8 mouse cellular contexts compared by ENCODE assay signal in genomic region chr9:20888386-20888765, GRCm38 (mm10). TPM values are rescaled to one million over a fixed set of nuclear protein-coding genes. Genes with fewer than 3 reads are reported as not detected.
DNase-seq lines count a peak whose midpoint lies in the region; ATAC-seq lines count a peak whose summit lies in the region.

No protein-coding gene starts in this region.

- WGBS in embryonic facial prominence, embryonic 11.5 days, result under 1% methylated on average over 30 of the region's 30 CpGs
- WGBS in intestine, embryonic 14.5 days, result 0% methylated on average over 30 of the region's 30 CpGs
- under 1% methylated on average over 30 of the region's 30 CpGs for WGBS in neural tube, embryonic 12.5 days

- H3K4me1 ChIP-seq in embryonic facial prominence, embryonic 11.5 days (ENCODE audit: control insufficient read depth, insufficient read depth, low read length), result no peaks in the 10 kb centered on the region
- H3K4me1 ChIP-seq in intestine, embryonic 14.5 days (replicated peaks; ENCODE audit: control insufficient read depth, insufficient read depth, low read length), result 0 out of 2 replicates have a peak, but pooled peaks cover 3% of the 10 kb centered on the region
- peaks cover 6% of the 10 kb centered on the region; the same call in 1 of the 2 replicates for H3K4me1 ChIP-seq in neural tube, embryonic 12.5 days

- intact Hi-C loops in left cerebral cortex, postnatal 4 days (cut with DNase I), result no loop called here
- intact Hi-C loops in left cerebral cortex, postnatal 36 days (cut with DNase I), result no loop called here

- H3K27ac ChIP-seq in embryonic facial prominence, embryonic 11.5 days (replicated peaks; ENCODE audit: low read depth, low read length), result 0 out of 2 replicates have a peak overlapping the region, but pooled peaks have one; percentile 20
- H3K27ac ChIP-seq in intestine, embryonic 14.5 days (ENCODE audit: low read depth), result peak overlapping the region; percentile 94
- H3K27ac ChIP-seq in neural tube, embryonic 12.5 days, result peak overlapping the region; percentile 69; the same call in 1 of the 2 replicates

- H3K9me3 ChIP-seq in embryonic facial prominence, embryonic 11.5 days (replicated peaks; ENCODE audit: control insufficient read depth, low read length), result no peaks in the 10 kb centered on the region
- no peaks in the 10 kb centered on the region for H3K9me3 ChIP-seq in intestine, embryonic 14.5 days (ENCODE audit: control insufficient read depth, low read length)
- H3K9me3 ChIP-seq in neural tube, embryonic 12.5 days, result 0 out of 2 replicates have a peak, but pooled peaks cover 3% of the 10 kb centered on the region

- peak overlapping the region; percentile 95 for H3K4me3 ChIP-seq in embryonic facial prominence, embryonic 11.5 days (ENCODE audit: low read depth, low read length)
- peak overlapping the region; percentile 65 for H3K4me3 ChIP-seq in intestine, embryonic 14.5 days (ENCODE audit: low read depth, low read length)
- H3K4me3 ChIP-seq in neural tube, embryonic 12.5 days, result peak overlapping the region; percentile 91

- peak; percentile 26; the same call in 1 of the 2 replicates for ATAC-seq in embryonic facial prominence, embryonic 11.5 days (replicated peaks; ENCODE audit: insufficient number of reproducible peaks, low FRiP score, low TSS enrichment, low read depth)
- no peak for ATAC-seq in intestine, embryonic 14.5 days (replicated peaks; ENCODE audit: low FRiP score, low TSS enrichment, low read depth)
- ATAC-seq in neural tube, embryonic 12.5 days (ENCODE audit: low FRiP score, low read depth), result no peak; the same call in 1 of the 2 replicates

- no peaks in the 10 kb centered on the region for H3K27me3 ChIP-seq in embryonic facial prominence, embryonic 11.5 days (ENCODE audit: control insufficient read depth, insufficient read depth, low read length)
- H3K27me3 ChIP-seq in intestine, embryonic 14.5 days (replicated peaks; ENCODE audit: control insufficient read depth, insufficient read depth, low read length), result no peaks in the 10 kb centered on the region
- no peaks in the 10 kb centered on the region for H3K27me3 ChIP-seq in neural tube, embryonic 12.5 days (replicated peaks)

- H3K4me2 ChIP-seq in embryonic facial prominence, embryonic 11.5 days (ENCODE audit: low read depth, low read length), result peak overlapping the region; percentile 77
- peak overlapping the region; percentile 75 for H3K4me2 ChIP-seq in intestine, embryonic 14.5 days (ENCODE audit: low read length)
- peak overlapping the region; percentile 86 for H3K4me2 ChIP-seq in neural tube, embryonic 12.5 days (replicated peaks)

- H3K9ac ChIP-seq in embryonic facial prominence, embryonic 11.5 days (replicated peaks; ENCODE audit: low read length), result peak overlapping the region; percentile 88
- H3K9ac ChIP-seq in intestine, embryonic 14.5 days (ENCODE audit: low read length), result peak overlapping the region; percentile 88
- H3K9ac ChIP-seq in neural tube, embryonic 12.5 days, result peak overlapping the region; percentile 83

- peak; percentile 38 for DNase-seq in left cerebral cortex, postnatal 4 days
- no peak for DNase-seq in left cerebral cortex, postnatal 36 days (ENCODE audit: low spot score in 2 of 2)
- DNase-seq in embryonic facial prominence, embryonic 11.5 days (ENCODE audit: low spot score), result no peak
- no peak for DNase-seq in intestine, embryonic 14.5 days (ENCODE audit: low spot score)
- no peak for DNase-seq in left cerebral cortex, adult 11 months (ENCODE audit: low spot score)
- DNase-seq in cerebellum, postnatal 14 days, result no peak
- DNase-seq in layer of hippocampus, postnatal 14 days (ENCODE audit: low spot score in 2 of 2), result no peak

- H3K36me3 ChIP-seq in embryonic facial prominence, embryonic 11.5 days (replicated peaks; ENCODE audit: control insufficient read depth, insufficient read depth, low read depth, low read length), result peaks cover 7% of the 10 kb centered on the region
- H3K36me3 ChIP-seq in intestine, embryonic 14.5 days (ENCODE audit: control insufficient read depth, insufficient read depth, low read length), result peaks cover 41% of the 10 kb centered on the region
- H3K36me3 ChIP-seq in neural tube, embryonic 12.5 days, result peaks cover 41% of the 10 kb centered on the region

RNA-seq across cellular contexts. Expression of gene Ppan, which starts 0.4 kb away (rescaled TPM):
- total RNA-seq in left cerebral cortex, postnatal 4 days (2021), result 10 to 100 TPM; 37.9 to 43.0 TPM
- total RNA-seq in left cerebral cortex, postnatal 36 days (2021), result 10 to 100 TPM; 18.6 to 23.9 TPM
- 64.3 and 65.0 TPM in 2 replicates for polyA plus RNA-seq in embryonic facial prominence, embryonic 11.5 days (2014; fragmentation: Nextera tagmentation; extraction: Ambion mirVana)
- 101 and 106 TPM in 2 replicates for polyA plus RNA-seq in intestine, embryonic 14.5 days (2014; fragmentation: Nextera tagmentation; extraction: Ambion mirVana)
- 54.1 and 58.6 TPM in 2 replicates for polyA plus RNA-seq in neural tube, embryonic 12.5 days (2016; fragmentation: Nextera tagmentation; extraction: Ambion mirVana)
- total RNA-seq in layer of hippocampus, postnatal 14 days (2021), result 10 to 100 TPM; 21.3 to 25.6 TPM

RNA-seq across cellular contexts. Expression of gene Angptl6, which starts 8.8 kb away (rescaled TPM):
- total RNA-seq in left cerebral cortex, postnatal 4 days (2021), result 10 to 100 TPM in 1 of 2 experiments, 1 to 10 TPM in 1; 9.9 to 10.9 TPM
- total RNA-seq in left cerebral cortex, postnatal 36 days (2021), result 10 to 100 TPM; 10.5 to 11.8 TPM
- 1.6 and 3.2 TPM in 2 replicates for polyA plus RNA-seq in embryonic facial prominence, embryonic 11.5 days (2014; fragmentation: Nextera tagmentation; extraction: Ambion mirVana)
- polyA plus RNA-seq in intestine, embryonic 14.5 days (2014; fragmentation: Nextera tagmentation; extraction: Ambion mirVana), result 8.1 and 10.0 TPM in 2 replicates
- polyA plus RNA-seq in neural tube, embryonic 12.5 days (2016; fragmentation: Nextera tagmentation; extraction: Ambion mirVana), result 5.8 and 6.7 TPM in 2 replicates
- total RNA-seq in layer of hippocampus, postnatal 14 days (2021), result 10 to 100 TPM in 1 of 2 experiments, 1 to 10 TPM in 1; 7.3 to 10.7 TPM

RNA-seq across cellular contexts. Expression of gene Eif3g, which starts 10.0 kb away (rescaled TPM):
- 100 to 1,000 TPM; 144 to 147 TPM for total RNA-seq in left cerebral cortex, postnatal 4 days (2021)
- 100 to 1,000 TPM; 120 to 124 TPM for total RNA-seq in left cerebral cortex, postnatal 36 days (2021)
- 352 TPM in 2 replicates for polyA plus RNA-seq in embryonic facial prominence, embryonic 11.5 days (2014; fragmentation: Nextera tagmentation; extraction: Ambion mirVana)
- 314 and 315 TPM in 2 replicates for polyA plus RNA-seq in intestine, embryonic 14.5 days (2014; fragmentation: Nextera tagmentation; extraction: Ambion mirVana)
- polyA plus RNA-seq in neural tube, embryonic 12.5 days (2016; fragmentation: Nextera tagmentation; extraction: Ambion mirVana), result 301 and 309 TPM in 2 replicates
- 100 to 1,000 TPM; 114 to 123 TPM for total RNA-seq in layer of hippocampus, postnatal 14 days (2021)

RNA-seq across cellular contexts. Expression of gene A230050P20Rik, which starts 19.9 kb away (rescaled TPM):
- 10 to 100 TPM; 33.3 to 42.2 TPM for total RNA-seq in left cerebral cortex, postnatal 4 days (2021)
- total RNA-seq in left cerebral cortex, postnatal 36 days (2021), result 10 to 100 TPM; 65.7 to 90.2 TPM
- 0.64 and 1.1 TPM in 2 replicates for polyA plus RNA-seq in embryonic facial prominence, embryonic 11.5 days (2014; fragmentation: Nextera tagmentation; extraction: Ambion mirVana)
- 11.1 and 14.1 TPM in 2 replicates for polyA plus RNA-seq in intestine, embryonic 14.5 days (2014; fragmentation: Nextera tagmentation; extraction: Ambion mirVana)
- polyA plus RNA-seq in neural tube, embryonic 12.5 days (2016; fragmentation: Nextera tagmentation; extraction: Ambion mirVana), result 1.4 and 1.6 TPM in 2 replicates
- 10 to 100 TPM; 55.6 to 56.1 TPM for total RNA-seq in layer of hippocampus, postnatal 14 days (2021)

Comparison
In these comparisons a context has a peak if more than half of its experiments do, and no peak if none do; other contexts are left out.
1. H3K27ac ChIP-seq: peak in every context shown above with its lines; median percentile 94 in intestine, embryonic 14.5 days; 69 in neural tube, embryonic 12.5 days; 20 in embryonic facial prominence, embryonic 11.5 days.